Mouse (Mus musculus) embryonic facial prominence, embryonic 15.5 days (tissue): ENCODE measurements around the gene Akr7a5. TPM values are rescaled to one million over a fixed set of nuclear protein-coding genes. Genes with fewer than 3 reads are reported as not detected.

Source experiments
- ATAC-seq: fragments of 200-750 bp; cut with Nextera tagmentation; 2 replicates; pipeline ENCODE4 v1.8.0; 2017; ENCODE audit warnings: low read depth, moderate TSS enrichment; ENCODE audit not compliant: insufficient number of reproducible peaks, low FRiP score, low TSS enrichment
- H3K27ac ChIP-seq: fragments of 300-500 bp; sonication (generic); replicated peaks from 2 replicates; pipeline ENCODE4 v1.5.1; 2015; ENCODE audit warnings: mild to moderate bottlenecking, inconsistent platforms
- H3K27me3 ChIP-seq: fragments of 300-500 bp; sonication (generic); 2 replicates; pipeline ENCODE4 v1.6.1; 2015; ENCODE audit warnings: inconsistent platforms
- H3K36me3 ChIP-seq: fragments of 300-500 bp; sonication (generic); 2 replicates; pipeline ENCODE4 v1.6.1; 2015; ENCODE audit warnings: mild to moderate bottlenecking, inconsistent platforms
- H3K4me1 ChIP-seq: fragments of 300-500 bp; sonication (generic); 2 replicates; pipeline ENCODE4 v1.6.1; 2015; ENCODE audit warnings: inconsistent platforms
- H3K4me2 ChIP-seq: fragments of 300-500 bp; sonication (generic); replicated peaks from 2 replicates; pipeline ENCODE4 v1.6.1; 2015; ENCODE audit warnings: mild to moderate bottlenecking, inconsistent platforms
- H3K4me3 ChIP-seq: fragments of 300-500 bp; sonication (generic); replicated peaks from 2 replicates; pipeline ENCODE4 v1.5.1; 2015; ENCODE audit warnings: mild to moderate bottlenecking, inconsistent platforms
- H3K9ac ChIP-seq: fragments of 300-500 bp; sonication (generic); 2 replicates; pipeline ENCODE4 v1.6.1; 2015; ENCODE audit warnings: inconsistent platforms
- H3K9me3 ChIP-seq: fragments of 300-500 bp; sonication (generic); replicated peaks from 2 replicates; pipeline ENCODE4 v1.6.1; 2016; ENCODE audit warnings: inconsistent platforms
- WGBS: fragments of 180-500 bp; shearing (Covaris S2); methylation state at CpG from one replicate; pipeline ENCODE4 v1.1.7; 2015; 5-methylcytosine and 5-hydroxymethylcytosine counted together
- polyA plus RNA-seq: library from polyadenylated mRNA; unstranded; fragments of >200 nt; fragmentation: Nextera tagmentation; extraction: Ambion mirVana; gene quantifications from 2 replicates; pipeline ENCODE4 v1.2.1, GENCODE M21; 2015

The Akr7a5 gene
- polyA plus RNA-seq, 1 experiment from 2014 or later: 94.1 TPM

DNA sequence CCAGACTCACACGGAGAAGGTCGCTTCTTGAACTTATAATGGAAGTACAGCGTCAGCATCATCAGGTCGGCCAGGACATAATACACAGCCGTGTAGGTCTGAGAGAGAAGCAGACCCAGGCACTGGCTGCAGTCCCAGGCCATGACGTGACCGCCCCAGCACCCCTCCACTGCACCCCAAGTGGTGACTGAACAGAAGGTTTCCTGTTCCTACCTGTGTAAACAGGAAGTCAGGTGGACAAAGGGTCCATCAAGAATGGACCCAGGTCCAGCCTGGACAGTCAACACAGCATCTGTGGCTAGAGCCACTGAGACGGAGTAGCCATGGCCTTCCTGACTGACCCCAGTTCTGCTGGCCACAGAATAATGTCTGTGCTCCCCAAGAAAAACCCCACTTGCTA is 8.8 kb upstream of the Akr7a5 start:
- no peak for ATAC-seq
- Histone ChIP-seq H3K36me3 (peaks cover 63% of the 10 kb centered on the region), H3K27me3 (no peaks in the 10 kb centered on the region), H3K4me1 (peaks cover 1% of the 10 kb centered on the region; the same call in 1 of the 2 replicates), H3K9me3 (no peaks in the 10 kb centered on the region), H3K4me2 (no peak overlapping the region), H3K9ac (no peak overlapping the region), H3K27ac (no peak overlapping the region), H3K4me3 (no peak overlapping the region)
- WGBS: 89% methylated on average over 8 of the region's 8 CpGs

DNA sequence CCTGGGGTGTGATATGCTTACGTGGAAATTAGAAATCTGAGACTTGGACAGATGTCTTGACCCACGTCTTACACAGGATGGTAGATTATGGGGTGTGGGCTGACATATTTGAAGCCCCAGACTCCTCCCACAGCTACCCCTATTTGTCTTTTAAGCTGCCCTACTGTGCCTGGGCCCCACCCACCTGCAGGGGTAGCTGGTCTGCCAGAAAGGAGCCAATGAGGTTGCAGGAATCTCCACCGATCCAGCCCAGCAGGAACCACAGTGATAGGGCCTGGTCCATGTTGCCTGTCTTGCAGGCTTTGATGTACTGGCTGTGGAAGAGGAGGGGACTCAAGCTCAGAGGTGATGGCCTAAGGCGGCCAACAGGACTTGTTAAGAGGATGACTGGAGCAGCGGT is 8.3 kb upstream of the Akr7a5 start:
- Histone ChIP-seq H3K4me1 (no peaks in the 10 kb centered on the region), H3K27ac (no peak overlapping the region), H3K27me3 (no peaks in the 10 kb centered on the region), H3K36me3 (peaks cover 65% of the 10 kb centered on the region), H3K9me3 (no peaks in the 10 kb centered on the region), H3K4me3 (no peak overlapping the region), H3K4me2 (no peak overlapping the region), H3K9ac (no peak overlapping the region)
- no peak for ATAC-seq
- 59% methylated on average over 5 of the region's 5 CpGs for WGBS

- Histone ChIP-seq H3K4me3 (no peak overlapping the region), H3K9me3 (no peaks in the 10 kb centered on the region), H3K27me3 (no peaks in the 10 kb centered on the region), H3K36me3 (peaks cover 37% of the 10 kb centered on the region), H3K27ac (no peak overlapping the region), H3K4me1 (peaks cover 13% of the 10 kb centered on the region), H3K9ac (no peak overlapping the region), H3K4me2 (no peak overlapping the region)
- ATAC-seq: no peak
- 91% methylated on average over 3 of the region's 3 CpGs for WGBS
Observed at GRCm38 (mm10) chr4:139305521-139305920, 5.0 kb upstream of the Akr7a5 start.

DNA sequence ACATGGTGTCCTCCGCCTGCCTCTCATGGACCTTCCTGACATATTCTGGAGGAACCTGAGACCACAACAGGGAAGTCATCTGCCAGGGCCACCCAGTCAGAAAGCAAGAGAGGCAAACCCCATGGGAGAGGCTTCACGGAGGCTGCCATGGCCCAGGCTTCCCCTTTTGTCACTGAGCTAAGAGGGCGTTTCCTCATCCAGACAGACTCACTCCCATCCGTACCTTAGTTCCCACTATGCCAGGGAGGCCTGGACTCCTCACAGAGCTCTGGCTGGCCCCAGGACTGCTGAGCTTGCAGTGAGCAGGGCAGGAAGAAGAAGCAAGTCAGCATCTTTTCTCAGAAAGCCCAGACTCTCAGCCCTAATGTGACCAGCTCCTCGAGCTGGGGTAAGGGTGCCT is 2.6 kb upstream of the Akr7a5 start:
- Histone ChIP-seq H3K4me3 (no peak overlapping the region), H3K9me3 (no peaks in the 10 kb centered on the region), H3K36me3 (peaks cover 22% of the 10 kb centered on the region; the same call in 1 of the 2 replicates), H3K27ac (no peak overlapping the region), H3K9ac (no peak overlapping the region), H3K4me2 (no peak overlapping the region), H3K4me1 (peaks cover 26% of the 10 kb centered on the region), H3K27me3 (no peaks in the 10 kb centered on the region)
- WGBS: 82% methylated on average over 5 of the region's 5 CpGs
- no peak for ATAC-seq

DNA sequence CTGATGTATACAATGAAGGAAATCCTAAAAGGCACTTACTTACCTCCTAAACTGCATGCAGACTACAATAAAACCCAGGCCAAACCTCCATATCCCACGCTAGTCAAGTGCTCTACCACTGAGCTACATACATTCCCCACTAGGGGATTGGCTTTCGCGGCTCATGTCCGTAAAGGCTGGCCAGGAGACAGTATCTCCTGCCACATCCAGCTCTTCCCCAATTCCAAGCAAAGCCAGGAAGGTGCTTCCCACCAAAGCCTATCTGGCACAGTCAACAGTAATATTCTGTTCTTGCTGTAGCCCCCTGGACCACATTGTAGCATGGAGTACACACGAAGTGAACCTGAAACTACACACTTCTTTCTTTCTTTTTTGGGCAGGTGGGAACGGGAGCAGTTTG is 893 bp upstream of the Akr7a5 start:
- H3K27ac ChIP-seq: 0 out of 2 replicates have a peak overlapping the region, but pooled peaks have one; percentile 87
- peak overlapping the region; percentile 87 for H3K9ac ChIP-seq
- no peak for ATAC-seq
- H3K27me3 ChIP-seq: no peaks in the 10 kb centered on the region
- H3K9me3 ChIP-seq: no peaks in the 10 kb centered on the region
- peak overlapping the region; percentile 95 for H3K4me3 ChIP-seq
- H3K4me2 ChIP-seq: peak overlapping the region; percentile 94
- H3K4me1 ChIP-seq: peaks cover 26% of the 10 kb centered on the region
- 18% methylated on average over 6 of the region's 6 CpGs for WGBS
- H3K36me3 ChIP-seq: peaks cover 29% of the 10 kb centered on the region

- H3K9ac ChIP-seq: peak overlapping the region; percentile 87
- WGBS: under 1% methylated on average over 53 of the region's 53 CpGs
- peak; percentile 51 for ATAC-seq
- peaks cover 26% of the 10 kb centered on the region for H3K4me1 ChIP-seq
- H3K27me3 ChIP-seq: no peaks in the 10 kb centered on the region
- peak overlapping the region; percentile 87 for H3K27ac ChIP-seq
- H3K4me3 ChIP-seq: peak overlapping the region; percentile 95
- H3K36me3 ChIP-seq: peaks cover 29% of the 10 kb centered on the region
- H3K9me3 ChIP-seq: no peaks in the 10 kb centered on the region
- peak overlapping the region; percentile 94 for H3K4me2 ChIP-seq
Observed at GRCm38 (mm10) chr4:139310899-139311701, 556 bp downstream of the Akr7a5 start.

GRCm38 (mm10) chr4:139311707-139312106 is 1.2 kb downstream of the Akr7a5 start:
- peak overlapping the region; percentile 94 for H3K4me2 ChIP-seq

GRCm38 (mm10) chr4:139312632-139313031 is 2.1 kb downstream of the Akr7a5 start:
- Histone ChIP-seq H3K4me1 (peaks cover 26% of the 10 kb centered on the region), H3K4me3 (no peak overlapping the region), H3K36me3 (peaks cover 34% of the 10 kb centered on the region), H3K4me2 (no peak overlapping the region), H3K9ac (no peak overlapping the region), H3K9me3 (no peaks in the 10 kb centered on the region), H3K27ac (no peak overlapping the region), H3K27me3 (no peaks in the 10 kb centered on the region)
- WGBS: 54% methylated on average over 4 of the region's 4 CpGs
- ATAC-seq: no peak

More at GRCm38 (mm10) chr4:139311707-139312106, 1.2 kb downstream of the Akr7a5 start:
- Histone ChIP-seq H3K27ac (no peak overlapping the region), H3K4me1 (peaks cover 26% of the 10 kb centered on the region), H3K36me3 (peaks cover 28% of the 10 kb centered on the region), H3K9ac (peak overlapping the region; percentile 87), H3K4me3 (peak overlapping the region; percentile 95), H3K9me3 (no peaks in the 10 kb centered on the region), H3K27me3 (no peaks in the 10 kb centered on the region)
- 14% methylated on average over 14 of the region's 14 CpGs for WGBS
- ATAC-seq: no peak

DNA sequence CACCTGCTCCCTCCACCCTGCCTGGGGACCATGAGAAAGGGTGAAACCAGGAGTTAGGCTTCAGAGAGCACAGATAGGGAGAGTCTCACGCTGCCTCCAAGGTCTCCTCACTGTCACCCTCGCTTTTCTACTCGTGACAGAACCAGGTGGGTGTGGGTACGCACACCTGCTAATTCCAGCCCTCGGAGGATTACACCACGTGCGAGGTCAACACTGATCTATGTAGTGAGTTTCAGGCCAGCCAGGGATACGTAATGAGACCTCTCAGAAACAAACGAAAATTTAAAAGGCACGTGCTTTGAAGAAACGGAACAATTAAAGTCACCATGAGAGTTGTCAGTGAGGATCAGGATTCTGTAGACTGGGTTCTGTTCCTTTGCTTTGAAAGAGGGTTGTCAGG is 7.9 kb downstream of the Akr7a5 start:
- no peak for ATAC-seq
- Histone ChIP-seq H3K9ac (no peak overlapping the region), H3K4me2 (no peak overlapping the region), H3K27me3 (no peaks in the 10 kb centered on the region), H3K27ac (no peak overlapping the region), H3K4me3 (no peak overlapping the region), H3K9me3 (no peaks in the 10 kb centered on the region), H3K36me3 (peaks cover 50% of the 10 kb centered on the region), H3K4me1 (no peaks in the 10 kb centered on the region)
- 88% methylated on average over 11 of the region's 11 CpGs for WGBS

- no peak for ATAC-seq
- 93% methylated on average over 4 of the region's 4 CpGs for WGBS
- Histone ChIP-seq H3K27me3 (no peaks in the 10 kb centered on the region), H3K9me3 (no peaks in the 10 kb centered on the region), H3K4me3 (no peak overlapping the region), H3K4me2 (no peak overlapping the region), H3K36me3 (peaks cover 41% of the 10 kb centered on the region), H3K4me1 (no peaks in the 10 kb centered on the region), H3K27ac (no peak overlapping the region), H3K9ac (no peak overlapping the region)
Observed at GRCm38 (mm10) chr4:139319740-139320139, 9.2 kb downstream of the Akr7a5 start.

DNA sequence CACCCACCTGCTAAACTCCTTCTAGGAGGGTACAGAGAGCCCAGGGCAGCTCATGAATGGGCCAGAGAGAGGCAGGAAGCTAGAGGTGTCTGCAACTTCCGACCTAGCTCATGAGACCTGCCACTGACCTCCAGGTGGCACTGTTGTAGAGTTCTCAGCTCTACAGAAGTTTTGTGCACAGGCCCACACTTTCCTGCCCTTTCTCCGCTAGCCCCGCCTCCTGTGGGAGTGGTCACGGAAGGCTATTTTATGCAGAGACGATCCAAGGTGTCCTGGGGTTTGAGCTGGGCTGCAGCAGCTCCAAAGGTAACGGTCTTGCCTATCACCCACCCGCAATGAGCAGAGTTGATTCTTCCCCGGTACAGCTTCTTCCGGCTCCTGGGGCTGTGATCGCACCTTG is 20.1 kb downstream of the Akr7a5 start:
- no peak overlapping the region for H3K27ac ChIP-seq
- H3K36me3 ChIP-seq: no peaks in the 10 kb centered on the region
- ATAC-seq: peak; percentile 57
- H3K4me3 ChIP-seq: peak overlapping the region; percentile 25; the same call in 1 of the 2 replicates
- H3K9ac ChIP-seq: no peak overlapping the region
- no peaks in the 10 kb centered on the region for H3K9me3 ChIP-seq
- peak overlapping the region; percentile 40 for H3K4me2 ChIP-seq
- H3K4me1 ChIP-seq: no peaks in the 10 kb centered on the region
- 12% methylated on average over 10 of the region's 10 CpGs for WGBS
- H3K27me3 ChIP-seq: peaks cover 2% of the 10 kb centered on the region; the same call in 1 of the 2 replicates
